Mouse (Mus musculus) heart, postnatal 0 days (tissue): ENCODE results near the gene Socs1.

ENCODE experiments used
- CTCF ChIP-seq: IDR thresholded peaks from 2 replicates; pipeline ENCODE4 v1.5.1; 2016; ENCODE audit warnings: antibody characterized with exemption, control low read depth, low read depth
- EP300 ChIP-seq: IDR thresholded peaks from 2 replicates; pipeline ENCODE4 v1.6.1; 2016; ENCODE audit warnings: antibody characterized with exemption, low read depth

DNA sequence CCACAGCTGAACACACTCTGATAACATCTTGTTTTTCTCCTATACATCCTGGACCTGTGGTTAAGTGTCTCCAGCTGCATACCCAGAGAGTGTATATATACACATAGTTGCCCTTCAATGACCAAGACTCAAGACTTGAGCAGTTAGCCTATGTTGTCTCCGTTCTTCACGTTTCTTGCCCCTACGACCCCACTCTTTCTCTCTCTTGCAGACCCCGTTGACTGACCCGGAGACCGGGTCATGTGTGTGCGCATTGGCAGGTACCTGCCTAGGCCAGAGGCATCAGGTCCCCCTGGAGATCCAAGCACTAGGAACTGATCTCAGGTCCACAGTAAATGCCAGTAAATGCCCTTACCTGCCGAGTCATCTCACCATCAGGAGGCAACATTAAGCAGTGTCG is 41.9 kb upstream of the Socs1 start:
- TF ChIP-seq CTCF, result no peak
- TF ChIP-seq EP300, result no peak
